Mouse (Mus musculus) C2C12 (cell line): ENCODE data around the gene Slc35g1.

Experiments
- CTCF ChIP-seq: IDR thresholded peaks from one replicate; pipeline ENCODE4 v1.5.1; 2011; ENCODE audit not compliant: control insufficient read depth, insufficient read depth, insufficient read length
- MAX ChIP-seq: IDR thresholded peaks from one replicate; pipeline ENCODE4 v1.6.1; 2011; ENCODE audit warnings: mild to moderate bottlenecking, control low read depth

- no peak for TF ChIP-seq CTCF
- TF ChIP-seq MAX, result no peak
Measured at GRCm38 (mm10) chr19:38432021-38432420, 36.2 kb downstream of the Slc35g1 start.
